Mouse (Mus musculus) T-helper 17 cell (primary cell): ENCODE data around the gene Scyl3.

Source experiments
- in situ Hi-C, 2 experiments: fragments of 300-600 bp; cut with MboI, MseI; formaldehyde crosslinking; loops; 1 replicate in 1 of 2; 2 replicates in 1 of 2; pipeline ENCODE4 v1.15.1; 2025; ENCODE audit warnings: high pct_unique_total_duplicates in 2 of 2

The Scyl3 gene

GRCm38 (mm10) chr1:163942056-163942455 is 13.2 kb downstream of the Scyl3 start:
- in situ Hi-C loops: loop anchor here (10.0 to 25.0 kb wide), 3 partner anchors 1227 to 1813 kb away; partner anchors contain the start of gene Vamp4 (in 1 of the 2)

GRCm38 (mm10) chr1:163953396-163953795 is 24.5 kb downstream of the Scyl3 start:
- in situ Hi-C loops: no loop called here

- in situ Hi-C loops: no loop called here
Observed at GRCm38 (mm10) chr1:163958036-163958435, 29.1 kb downstream of the Scyl3 start.

- in situ Hi-C loops: no loop called here
Observed at GRCm38 (mm10) chr1:163964008-163964689, 35.2 kb downstream of the Scyl3 start.

GRCm38 (mm10) chr1:163974471-163974870 is 45.6 kb downstream of the Scyl3 start:
- in situ Hi-C loops: no loop called here

GRCm38 (mm10) chr1:163975088-163975487 is 46.2 kb downstream of the Scyl3 start:
- in situ Hi-C loops: no loop called here

GRCm38 (mm10) chr1:163976515-163976914 is 47.6 kb downstream of the Scyl3 start:
- in situ Hi-C loops: no loop called here

- in situ Hi-C loops: no loop called here
Observed at GRCm38 (mm10) chr1:163992371-163992770, 63.5 kb downstream of the Scyl3 start.

GRCm38 (mm10) chr1:163994173-163994720 is 65.3 kb downstream of the Scyl3 start:
- in situ Hi-C loops: no loop called here

GRCm38 (mm10) chr1:163994721-163995608 is 66.1 kb downstream of the Scyl3 start, which contains the start of the genes BC055324 and Mettl18:
BC055324 (minus strand) TSS chr1:163994796.
Mettl18 (plus strand) TSS chr1:163994889.
- in situ Hi-C loops: loop anchor here in 1 of 2 experiments (5.0 kb wide), 1 partner anchor 77 kb away; no protein-coding TSS in a partner anchor

- in situ Hi-C loops: loop anchor here in 1 of 2 experiments (5.0 kb wide), 1 partner anchor 77 kb away; no protein-coding TSS in a partner anchor
Observed at GRCm38 (mm10) chr1:163995609-163995913, 66.7 kb downstream of the Scyl3 start.

- in situ Hi-C loops: no loop called here
Observed at GRCm38 (mm10) chr1:164001831-164002452, 73.0 kb downstream of the Scyl3 start.

- in situ Hi-C loops: no loop called here
Observed at GRCm38 (mm10) chr1:164004311-164004710, 75.4 kb downstream of the Scyl3 start.
